Mouse (Mus musculus) frontal cortex, adult 2 months (tissue): ENCODE data around the gene Zfhx2. TPM values are rescaled to one million over a fixed set of nuclear protein-coding genes. Genes with fewer than 3 reads are reported as not detected.

Experiments used
- DNase-seq, 2 experiments: peaks; one replicate each; pipeline ENCODE4 v3.0.0; 2022; ENCODE audit warnings: low spot score in 1 of 2; ENCODE audit errors: extremely low spot score in 1 of 2
- polyA plus RNA-seq: library from polyadenylated mRNA; depleted of rRNA; stranded (reverse); fragments of >200 nt; gene quantifications from 2 replicates; pipeline ENCODE4 v1.2.3, GENCODE M21; 2012

Gene Zfhx2
- polyA plus RNA-seq, 1 experiment, result 13.4 TPM

DNA sequence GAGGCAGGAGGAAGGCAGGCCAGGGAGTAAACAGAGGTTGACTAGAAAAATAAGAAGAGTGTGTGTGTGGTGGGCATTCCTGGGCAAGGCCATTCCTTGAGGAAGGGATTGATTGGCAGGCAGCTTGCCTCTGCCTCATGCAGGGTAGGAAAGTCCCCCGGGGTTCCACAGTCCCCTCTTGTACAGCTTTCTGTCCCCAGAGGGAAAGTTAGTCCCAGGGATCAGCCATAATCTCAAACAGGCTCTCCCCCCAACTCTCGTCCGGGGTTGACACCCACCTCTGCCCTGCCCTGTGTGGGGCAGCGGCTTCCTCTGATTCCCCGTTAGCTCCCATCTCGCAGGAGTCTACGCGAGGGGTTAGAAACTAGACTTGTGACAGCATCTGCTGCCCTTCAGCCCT is 14.9 kb upstream of the Zfhx2 start:
- no peak for DNase-seq

DNA sequence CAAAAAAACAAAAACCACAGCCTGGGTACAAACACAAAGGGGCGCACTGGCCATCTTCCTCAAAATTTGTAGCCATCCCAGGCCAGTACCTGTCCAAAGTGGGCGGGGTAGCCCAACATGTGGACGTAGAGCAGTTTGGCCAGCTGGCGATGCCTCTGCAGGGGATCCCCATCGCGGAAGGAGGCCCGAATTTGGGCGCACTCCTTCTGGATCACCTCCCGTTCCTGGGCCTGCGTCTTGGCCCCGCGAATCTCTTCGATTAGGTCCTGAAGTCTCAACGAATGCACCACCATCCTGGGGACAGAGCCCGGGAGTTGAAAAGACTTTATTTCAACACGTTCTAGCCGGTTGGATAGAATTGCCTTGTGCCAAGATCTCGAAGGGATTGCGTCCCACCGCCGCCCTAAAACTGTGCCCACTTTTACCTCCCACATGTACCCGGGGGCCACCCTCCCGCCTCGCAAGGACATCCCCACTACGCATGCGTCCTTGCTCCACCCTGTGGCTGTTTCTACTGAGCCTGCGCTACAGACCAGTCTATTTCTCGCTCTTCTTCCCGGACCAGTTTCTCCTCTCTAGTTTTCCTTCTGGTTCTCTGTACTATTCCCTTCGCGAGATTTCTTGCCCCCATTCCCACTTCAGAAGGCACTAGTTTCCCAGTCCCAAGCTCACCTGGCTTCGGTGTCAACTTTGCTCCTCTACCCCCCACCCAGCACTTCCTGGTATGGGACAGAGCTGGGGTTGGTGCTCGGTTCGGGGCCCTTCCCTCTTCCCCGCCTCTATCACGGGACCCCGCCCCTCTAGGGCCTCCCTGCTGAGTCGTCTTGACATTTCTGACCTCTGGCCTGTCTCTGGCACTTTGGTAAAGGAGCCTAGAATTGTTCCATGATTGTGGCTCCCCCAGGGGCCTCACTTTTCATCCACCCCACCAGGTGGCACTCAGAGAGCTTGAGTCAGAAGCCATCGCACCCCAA is 14.0 kb upstream of the Zfhx2 start, which contains the start of gene Ap1g2:
Gene Ap1g2, minus strand, starts transcription at position 758 of the 974 bp plus-strand sequence.
- DNase-seq, result peak; percentile 77 to 93

DNA sequence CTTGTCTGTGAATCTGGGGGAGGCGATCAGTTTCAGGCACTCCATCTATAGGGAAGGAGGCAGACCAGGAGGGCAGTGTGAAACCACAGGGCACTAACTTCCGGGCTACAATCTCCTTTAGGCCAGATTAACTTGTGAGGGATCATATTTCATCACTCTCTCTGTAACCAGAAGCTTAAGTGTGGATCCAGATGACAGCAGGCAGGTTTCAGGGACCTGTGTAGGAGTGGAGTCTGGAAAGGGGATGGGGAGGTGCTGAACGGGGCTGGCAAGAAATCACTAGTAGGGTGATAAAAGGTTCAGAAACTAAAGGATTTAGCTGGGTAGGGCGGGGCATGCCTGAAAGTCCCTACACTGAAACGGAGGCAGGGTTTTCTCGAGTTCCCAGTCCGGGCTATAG is 13.3 kb upstream of the Zfhx2 start:
- peak in 1 of 2 experiments; percentile 47 for DNase-seq

DNA sequence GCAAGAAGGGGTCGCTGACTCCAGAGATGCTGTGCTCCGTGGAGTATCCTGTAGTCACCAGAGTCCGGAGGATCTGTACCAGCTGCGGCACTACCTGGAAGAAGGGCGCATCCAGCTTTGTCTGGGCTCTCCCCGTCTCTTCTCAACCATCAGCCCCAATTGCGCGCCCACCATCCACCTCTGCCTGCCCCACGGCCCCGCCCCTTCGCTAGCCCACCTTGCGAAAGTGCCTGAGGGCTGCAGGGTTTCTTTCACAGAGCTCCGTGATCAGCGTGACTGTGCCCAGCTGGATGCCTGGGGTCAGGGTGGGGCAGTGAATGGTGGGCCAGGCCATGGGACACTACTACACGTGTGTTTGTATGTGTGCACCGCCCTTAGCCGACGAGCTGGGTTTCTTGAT is 12.2 kb upstream of the Zfhx2 start:
- DNase-seq, result no peak

DNA sequence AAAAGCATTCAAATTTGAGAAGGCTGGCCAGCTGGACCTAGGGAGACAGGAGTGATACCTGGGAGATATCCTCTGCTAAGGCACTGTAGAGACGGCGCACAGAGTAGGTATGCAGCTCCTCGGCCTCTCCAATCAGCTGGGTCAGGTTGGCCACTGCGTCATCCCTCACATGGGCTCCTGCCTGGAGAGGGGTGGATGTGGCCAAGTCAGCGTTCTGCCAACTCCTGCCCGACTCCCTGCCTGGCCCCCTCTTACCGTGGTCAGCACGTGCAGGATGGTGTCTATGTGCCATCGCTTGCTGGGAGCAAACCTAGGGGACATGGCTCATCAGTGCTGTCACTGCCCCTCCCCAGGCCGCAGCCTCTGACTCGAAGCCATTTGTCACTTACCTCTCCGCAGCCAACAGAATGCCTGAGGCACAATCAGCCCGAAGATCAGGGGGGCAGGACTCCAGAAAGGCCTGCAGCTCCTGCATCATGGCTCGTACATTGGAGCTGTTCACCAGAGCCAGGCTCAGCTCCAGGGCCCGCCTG is 10.2 kb upstream of the Zfhx2 start:
- no peak for DNase-seq

DNA sequence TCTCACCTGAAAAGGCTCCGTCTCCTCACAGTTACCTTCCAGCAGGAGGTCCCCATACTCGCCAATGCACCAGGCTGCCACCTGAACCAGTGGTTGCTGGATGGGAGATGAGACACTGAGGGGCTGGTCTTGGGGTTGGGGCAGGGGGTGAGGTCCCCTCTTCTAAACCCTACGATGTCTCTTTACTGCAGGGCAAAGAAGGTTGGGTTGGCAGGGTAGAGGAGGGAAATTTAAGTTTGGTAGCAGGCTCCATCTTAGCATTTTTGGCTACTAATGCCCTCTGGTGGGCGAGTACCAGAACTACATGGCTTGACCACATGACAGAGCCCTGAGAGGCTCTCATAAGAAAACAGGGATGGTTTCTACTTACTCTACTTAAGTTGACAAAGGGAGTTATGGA is 9.5 kb upstream of the Zfhx2 start:
- DNase-seq, result peak in 1 of 2 experiments; percentile 86

DNA sequence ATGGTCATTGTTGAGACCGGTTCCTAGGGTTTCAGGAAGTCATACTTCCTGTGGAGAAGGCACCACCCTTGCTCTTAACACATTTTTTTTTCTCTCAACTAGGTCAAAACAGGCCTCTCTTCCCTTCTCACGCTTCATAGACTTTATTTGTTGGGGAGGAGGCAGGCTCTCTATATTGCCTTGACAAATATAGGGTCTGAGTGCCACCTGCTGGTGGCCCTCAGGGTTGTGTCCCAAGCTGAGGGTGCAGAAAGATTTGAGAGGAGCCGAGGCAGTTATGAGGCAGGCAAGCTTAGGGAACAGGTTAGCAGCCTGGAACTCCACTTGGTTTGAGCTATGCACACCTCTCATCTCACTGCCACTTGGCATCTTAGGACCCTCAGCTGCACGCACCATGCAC is 5.9 kb upstream of the Zfhx2 start:
- DNase-seq, result no peak

DNA sequence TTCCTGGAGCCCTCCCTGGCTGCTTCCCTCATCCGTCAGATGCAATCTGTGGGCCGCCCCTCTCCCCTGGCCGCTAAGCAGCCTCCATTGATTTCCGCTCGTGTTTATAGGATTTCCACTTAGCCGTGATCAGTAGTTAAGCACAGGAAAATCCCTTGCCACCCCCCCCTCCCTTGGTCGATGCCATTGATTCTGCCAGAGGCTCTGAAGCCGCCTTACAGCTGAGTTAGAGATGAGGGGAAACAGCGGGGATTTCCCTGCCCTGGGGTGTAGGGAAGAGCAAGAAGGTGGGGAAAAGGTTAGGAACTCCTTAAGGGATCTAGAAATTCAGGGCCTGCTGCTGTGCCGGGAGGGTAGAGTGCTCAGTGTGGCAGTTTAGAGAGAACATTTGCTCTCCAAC is 5.5 kb upstream of the Zfhx2 start:
- no peak for DNase-seq

DNA sequence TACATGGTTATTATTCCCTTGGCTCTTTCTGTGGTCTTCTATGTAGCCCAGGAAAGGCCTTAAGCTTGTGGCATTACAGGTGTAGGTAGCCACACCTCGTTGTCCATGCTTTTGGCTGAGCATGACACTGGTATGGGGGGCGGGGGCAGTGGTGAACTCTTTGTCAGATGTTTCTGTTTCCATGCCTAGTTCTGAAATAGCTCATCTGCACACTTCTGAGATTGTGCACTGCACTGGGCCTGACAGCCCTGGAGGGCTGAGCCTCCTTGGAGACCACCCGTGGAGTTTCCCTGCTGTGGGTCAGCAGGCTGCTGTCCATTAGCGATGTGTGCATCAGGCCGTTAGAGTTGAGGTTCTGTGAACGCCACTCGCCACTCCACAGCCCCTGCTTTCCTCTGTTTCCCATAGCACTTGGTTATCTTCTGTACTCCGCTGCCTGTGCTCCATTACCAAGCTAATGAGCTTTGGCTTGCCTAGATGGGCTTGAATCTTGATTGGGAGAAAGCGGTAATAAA is 4.5 kb upstream of the Zfhx2 start:
- no peak for DNase-seq

DNA sequence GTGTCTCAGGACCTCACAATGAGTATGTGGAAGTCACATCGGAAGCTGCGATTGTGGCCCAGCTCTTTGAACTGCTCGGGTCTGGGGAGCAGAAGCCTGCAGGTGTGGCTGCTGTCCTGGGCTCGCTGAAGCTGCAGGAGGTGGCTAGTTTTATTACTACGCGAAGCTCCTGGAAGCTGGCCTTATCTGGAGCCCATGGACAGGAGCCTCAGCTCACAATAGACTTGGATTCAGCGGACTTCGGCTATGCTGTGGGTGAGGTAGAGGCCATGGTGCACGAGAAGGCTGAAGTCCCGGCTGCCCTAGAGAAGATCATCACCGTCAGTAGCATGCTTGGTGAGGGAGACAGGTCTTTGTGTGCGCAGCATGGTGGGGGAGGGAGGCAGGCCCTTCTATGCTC is 3.5 kb upstream of the Zfhx2 start:
- no peak for DNase-seq

DNA sequence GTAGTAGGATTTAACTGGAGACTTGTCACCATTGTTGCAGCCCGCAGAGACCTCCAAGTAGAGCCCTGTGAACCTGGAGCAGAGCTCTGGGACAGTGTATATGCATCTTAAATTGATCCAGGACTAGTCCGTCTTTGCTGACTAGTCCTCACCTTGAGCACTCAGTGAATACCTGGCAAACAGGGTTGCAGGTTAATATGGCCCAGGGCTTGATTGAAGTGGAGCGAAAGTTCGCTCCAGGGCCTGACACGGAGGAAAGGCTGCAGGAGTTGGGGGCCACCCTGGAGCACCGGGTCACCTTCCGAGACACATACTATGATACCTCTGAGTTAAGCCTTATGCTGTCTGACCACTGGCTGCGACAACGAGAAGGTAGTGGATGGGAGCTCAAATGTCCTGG is 3.1 kb upstream of the Zfhx2 start:
- DNase-seq, result no peak

DNA sequence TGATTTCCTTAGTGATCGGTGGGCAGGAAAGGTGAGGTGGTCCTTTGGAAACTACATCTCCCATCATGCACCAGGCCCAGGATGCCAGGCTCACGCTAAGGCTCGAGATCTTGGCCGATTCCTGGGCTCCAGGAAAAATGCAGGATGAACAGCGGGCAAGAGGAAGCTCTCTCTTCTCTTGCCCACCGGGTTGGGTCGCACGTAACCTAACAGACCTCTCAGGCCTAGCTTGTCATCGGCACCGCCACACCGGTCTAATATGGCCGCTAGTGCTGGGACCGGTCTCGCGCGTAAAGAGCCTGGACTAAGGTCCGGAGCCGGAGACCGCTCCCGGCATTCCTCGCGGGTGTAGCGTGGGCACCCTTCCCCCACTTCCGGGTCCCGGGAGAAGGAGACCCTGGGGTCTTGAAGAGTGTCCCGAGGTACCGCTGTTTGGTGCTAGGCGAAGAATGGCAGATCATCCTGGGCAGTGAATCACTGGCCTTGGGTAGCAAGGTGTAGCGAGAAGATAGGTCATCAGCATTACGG is 2.6 kb upstream of the Zfhx2 start, which contains the start of gene Thtpa:
Gene Thtpa, plus strand, starts transcription at position 81 of the 528 bp plus-strand sequence.
- DNase-seq, result peak in 1 of 2 experiments; percentile 83

DNA sequence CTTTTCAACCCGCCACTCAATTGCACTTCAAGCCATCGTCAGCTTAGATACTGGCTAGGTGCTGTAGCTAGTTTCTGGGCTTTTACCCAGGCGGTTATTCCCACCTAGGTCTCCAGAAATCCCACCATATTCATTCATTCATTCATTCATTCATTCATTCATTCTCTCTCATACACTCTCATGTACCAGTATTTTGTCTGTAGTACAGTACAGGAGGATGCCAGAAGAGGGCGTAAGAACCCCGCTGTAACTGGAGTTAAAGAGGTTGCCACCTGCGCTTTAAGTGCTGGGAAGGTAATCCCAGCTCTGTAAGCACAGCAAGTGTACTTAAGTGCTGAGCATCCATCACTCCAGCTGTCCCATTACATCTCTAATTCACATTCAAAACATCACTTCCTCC is 1.8 kb upstream of the Zfhx2 start:
- DNase-seq, result no peak

DNA sequence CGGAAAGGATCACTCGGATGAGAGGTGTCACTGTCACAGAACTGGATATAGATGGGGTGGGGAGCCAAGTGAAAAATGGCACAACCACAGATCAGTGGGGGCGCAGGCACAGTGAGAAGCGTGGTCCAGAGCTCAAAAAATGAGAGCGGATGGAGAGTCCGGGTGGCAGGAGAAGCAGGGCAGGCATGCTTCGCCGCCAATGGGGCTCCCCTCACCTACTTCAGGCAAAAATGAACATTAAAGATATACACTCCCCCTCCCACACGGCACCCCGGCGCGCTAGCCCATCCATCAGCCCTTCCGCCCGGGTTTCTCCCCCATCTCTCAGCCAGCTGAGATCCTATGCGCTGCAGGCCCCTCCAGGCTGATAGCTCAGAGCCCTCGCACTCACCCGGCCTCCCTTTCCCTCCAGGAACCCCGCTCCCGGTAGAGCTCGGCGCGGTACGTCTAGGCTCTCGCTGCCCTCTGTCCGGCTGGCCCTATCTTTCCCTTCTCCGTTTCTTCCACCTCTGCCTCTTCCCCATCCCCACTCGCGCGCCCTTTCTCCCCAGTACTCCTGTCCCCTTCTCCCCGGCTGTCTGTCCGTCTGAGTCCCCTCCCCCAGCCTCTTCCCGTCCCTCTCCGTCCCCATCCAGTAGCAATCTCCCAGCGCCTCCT is 787 bp downstream of the Zfhx2 start:
- no peak for DNase-seq

DNA sequence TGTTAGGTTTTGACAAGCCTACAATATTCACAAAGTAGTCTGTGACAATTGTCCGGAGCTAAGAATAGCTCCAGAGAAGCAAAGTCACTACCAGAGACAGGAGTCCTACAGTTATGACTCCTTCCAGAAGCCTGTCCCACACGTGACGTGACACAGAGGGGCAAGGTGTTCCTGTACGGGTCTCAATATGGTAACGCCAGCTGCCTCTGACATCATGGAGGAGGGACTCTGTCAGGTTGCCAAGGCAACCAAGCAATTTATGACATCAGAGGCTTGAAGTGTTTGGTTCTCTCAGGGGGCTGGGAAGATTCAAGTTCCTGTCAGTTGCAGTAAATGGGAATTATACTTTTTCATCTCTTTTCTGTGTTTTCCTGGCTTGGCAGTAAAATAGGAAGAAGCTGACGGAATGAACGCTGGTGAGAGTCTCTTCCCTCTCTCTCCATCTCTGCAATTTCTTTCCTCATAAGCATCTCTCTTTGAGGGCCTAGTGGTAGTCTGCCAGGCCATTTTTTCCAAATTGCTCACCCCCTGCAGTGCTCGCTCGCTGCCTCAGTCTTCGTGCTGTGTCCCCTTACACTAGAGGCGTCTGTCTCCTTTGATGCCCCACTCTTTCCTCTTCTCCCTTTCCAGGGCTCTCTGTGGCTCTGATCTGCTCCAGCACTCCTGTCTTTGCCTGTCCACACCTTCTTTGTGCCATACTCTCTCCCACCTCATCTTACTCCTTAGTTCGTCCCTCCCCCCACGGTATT is 2.8 kb downstream of the Zfhx2 start:
- DNase-seq, result peak in 1 of 2 experiments; percentile 79

DNA sequence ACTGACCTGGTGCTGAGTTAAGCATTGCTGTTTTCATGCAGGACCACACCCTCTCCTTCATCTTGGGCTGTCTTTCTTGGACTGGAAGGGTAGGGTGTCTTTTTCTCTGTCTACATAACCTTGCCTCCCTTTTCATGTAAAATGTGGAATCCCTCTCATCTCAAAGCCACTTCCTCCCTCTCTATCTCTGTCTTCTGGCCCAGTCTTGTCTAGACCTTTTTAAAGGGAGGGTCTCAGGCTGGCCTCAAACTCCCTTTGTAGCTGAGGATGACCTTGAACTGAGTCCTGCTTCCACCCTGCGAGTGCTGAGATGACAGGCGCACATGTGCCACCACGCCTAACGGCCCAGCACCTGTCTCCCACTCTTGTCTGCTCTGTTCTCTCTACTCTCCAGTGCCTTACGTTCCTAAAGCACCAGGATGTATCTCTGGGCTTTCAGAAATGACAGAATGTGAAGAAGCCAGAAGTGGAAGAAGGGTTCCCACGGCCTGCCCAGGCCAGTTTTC is 6.1 kb downstream of the Zfhx2 start:
- no peak for DNase-seq

DNA sequence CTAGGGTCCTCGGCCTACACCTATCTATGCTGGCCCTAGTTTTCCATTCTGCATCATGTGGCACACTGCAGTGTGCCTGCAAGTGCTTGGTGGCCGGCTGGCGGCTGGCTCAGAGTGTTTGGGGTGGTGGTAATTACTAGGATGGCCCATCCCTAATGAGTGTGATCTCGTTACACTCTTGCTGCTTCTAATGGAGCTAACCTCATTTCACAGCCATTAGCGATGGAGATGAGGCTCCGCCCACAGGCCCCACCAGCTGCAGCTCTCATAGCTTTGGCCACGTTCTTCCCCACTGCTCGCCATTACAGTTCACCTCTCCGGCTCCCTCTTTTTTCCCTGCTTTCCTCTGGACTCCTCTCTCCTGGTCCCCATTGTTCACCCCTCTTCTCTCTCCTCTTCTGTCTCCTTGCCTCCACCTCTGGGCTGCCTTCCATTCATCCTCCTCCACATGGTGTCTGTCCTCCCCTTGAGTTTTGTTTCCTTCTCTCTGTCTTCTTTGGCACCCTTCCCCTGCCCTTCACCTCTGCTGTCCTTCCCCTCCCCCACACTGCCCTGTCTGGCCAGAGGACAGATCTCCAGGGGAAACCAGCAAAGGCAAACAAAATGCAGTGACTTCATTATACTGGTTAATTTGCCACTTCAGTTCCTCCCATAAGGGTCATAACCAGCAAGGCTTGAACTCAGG is 6.7 kb downstream of the Zfhx2 start:
- no peak for DNase-seq

DNA sequence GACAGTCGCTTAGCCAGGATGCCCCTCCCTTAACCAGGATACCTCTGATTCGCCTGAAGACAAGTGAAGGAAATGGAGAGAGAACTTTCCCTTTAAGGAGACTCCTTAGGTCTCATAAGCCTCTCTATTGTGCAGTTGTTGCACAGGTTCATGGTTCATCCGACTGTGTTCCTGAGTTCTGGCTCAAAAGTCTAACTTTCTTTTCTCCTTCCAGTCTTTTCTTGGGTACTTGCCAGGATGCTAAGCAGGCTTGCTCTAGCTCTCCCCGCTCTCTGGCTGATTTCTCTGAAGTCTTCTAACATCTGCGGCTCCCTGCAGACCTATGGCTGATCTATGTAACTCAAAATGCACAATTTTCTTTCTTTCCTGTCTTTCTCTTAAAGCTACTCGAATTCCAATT is 8.6 kb downstream of the Zfhx2 start:
- DNase-seq, result no peak

DNA sequence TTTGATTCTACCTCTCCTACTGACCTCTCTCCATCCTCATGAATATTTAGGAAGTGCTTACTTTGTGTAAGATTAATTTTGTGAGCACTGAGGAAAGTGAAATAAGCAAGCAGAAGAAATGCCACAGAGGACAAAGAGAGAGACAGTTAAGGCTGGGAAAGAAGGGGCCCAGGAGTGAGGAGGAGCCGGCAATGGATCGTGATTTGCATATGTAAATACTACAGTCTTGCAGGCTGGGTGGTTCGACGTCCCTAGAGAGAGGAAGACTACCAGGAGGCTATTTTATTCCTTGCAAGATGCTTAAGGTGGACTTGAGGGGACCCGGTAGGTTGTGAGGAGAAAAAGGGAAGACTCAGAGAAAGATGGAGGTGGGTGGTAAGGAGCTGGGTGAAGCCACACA is 11.0 kb downstream of the Zfhx2 start:
- no peak for DNase-seq
